Mouse (Mus musculus) megakaryocyte, embryonic 14.5 days (primary cell): ENCODE results near the gene Csnk1e.

Source experiments
- FLI1 ChIP-seq: IDR thresholded peaks from 2 replicates; pipeline ENCODE4 v1.6.1; 2012; ENCODE audit warnings: low read length, inconsistent platforms, mixed read lengths
- GATA1 ChIP-seq: IDR thresholded peaks from 3 replicates; pipeline ENCODE4 v1.6.1; 2012; ENCODE audit warnings: mixed read lengths, low read length, inconsistent platforms, borderline replicate concordance

- TF ChIP-seq GATA1 (no peak), FLI1 (no peak)
These were observed 38.8 kb downstream of the Csnk1e start for GRCm38 (mm10) chr15:79416460-79417085.
